Mouse (Mus musculus) spleen, adult 2 months (tissue): ENCODE data around the gene 1700003H04Rik.

Source experiments
- CTCF ChIP-seq: fragments of 200-500 bp; IDR thresholded peaks from 2 replicates; pipeline ENCODE4 v1.5.1; 2011; ENCODE audit warnings: mild to moderate bottlenecking, inconsistent platforms; ENCODE audit not compliant: insufficient read depth, insufficient read length, insufficient replicate concordance; ENCODE audit errors: extremely low read depth
- POLR2A ChIP-seq: fragments of 200-500 bp; IDR thresholded peaks from 2 replicates; pipeline ENCODE4 v1.6.1; 2011; ENCODE audit warnings: low read depth, low read length, inconsistent platforms

DNA sequence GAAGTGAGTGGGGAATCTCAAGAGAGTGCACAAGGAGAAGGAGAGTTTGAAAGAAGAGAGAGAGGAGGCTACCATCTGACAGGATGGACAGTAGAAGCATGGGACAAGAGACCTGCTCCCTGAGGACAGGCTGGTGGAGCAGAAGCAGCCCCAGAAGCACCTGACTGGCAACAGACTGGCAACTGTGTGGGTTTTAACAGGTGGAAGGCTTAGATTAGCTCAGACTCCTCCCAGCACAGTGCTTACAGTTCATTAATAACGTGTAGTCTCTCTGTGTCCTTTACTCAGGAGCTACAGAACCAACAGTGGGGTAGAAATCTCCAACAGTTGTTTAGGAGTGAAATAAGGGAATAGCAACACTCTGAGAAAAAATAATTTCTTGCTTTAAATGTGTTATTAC, 44.3 kb downstream of the 1700003H04Rik start:
- no peak for TF ChIP-seq CTCF
- no peak for TF ChIP-seq POLR2A
